Mouse (Mus musculus) heart, adult 2 months (tissue): Measurements from ENCODE around the gene Rpl13a.

ENCODE experiments used
- CTCF ChIP-seq: fragments of 200-600 bp; IDR thresholded peaks from 2 replicates; pipeline ENCODE4 v1.8.1; 2022; ENCODE audit warnings: antibody characterized with exemption, mild to moderate bottlenecking, moderate library complexity
- EP300 ChIP-seq: fragments of 200-500 bp; IDR thresholded peaks from 2 replicates; pipeline ENCODE4 v1.6.1; 2011; ENCODE audit warnings: low read depth, low read length, control low read depth; ENCODE audit not compliant: insufficient read depth

GRCm38 (mm10) chr7:45090251-45090977, 38.1 kb downstream of the Rpl13a start:
- TF ChIP-seq EP300 (no peak), CTCF (no peak)
